31 mouse cellular contexts compared by ENCODE assay signal in the genomic region with DNA sequence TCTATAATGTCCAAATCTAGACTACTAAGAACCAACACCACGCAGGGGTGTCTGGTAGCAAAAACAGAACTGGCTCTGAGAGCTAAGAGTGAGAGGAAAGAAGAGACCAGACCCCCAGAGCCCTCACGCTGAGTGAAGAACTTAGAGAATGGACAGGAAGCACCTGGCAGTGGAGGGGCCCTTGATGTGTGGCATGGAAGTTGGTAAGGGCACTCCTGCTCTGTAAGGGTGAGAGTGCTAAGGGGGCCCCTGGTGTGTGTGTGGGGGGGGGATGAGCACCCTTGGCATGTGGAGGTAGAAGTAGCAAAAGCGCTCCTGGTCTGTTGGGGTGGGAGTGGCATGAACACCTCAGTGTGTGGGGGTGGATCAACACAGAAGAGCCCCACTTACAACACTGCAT. TPM values are rescaled to one million over a fixed set of nuclear protein-coding genes. Genes with fewer than 3 reads are reported as not detected.
DNase-seq lines count a peak whose midpoint lies in the region; ATAC-seq lines count a peak whose summit lies in the region.
"Had no signal": no experiment of that assay in that cellular context is flagged by ENCODE, and none has a peak within 500 bp of the region (broad histone marks: within the 10 kb centered on the region; RNA-seq: fewer than 3 reads in every experiment).

No protein-coding gene starts in this region.

- H3K4me3 ChIP-seq in midbrain, embryonic 11.5 days (ENCODE audit: low read depth, low read length) = no peak overlapping the region
- no peak overlapping the region for H3K4me3 ChIP-seq in midbrain, embryonic 14.5 days (replicated peaks; ENCODE audit: low read depth, low read length)
- no peak overlapping the region for H3K4me3 ChIP-seq in embryonic facial prominence, embryonic 10.5 days
- H3K4me3 ChIP-seq: embryonic facial prominence, embryonic 15.5 days; forebrain, embryonic 12.5 days; intestine, embryonic 15.5 days; layer of hippocampus, adult 2 months; liver, embryonic 13.5 days; myocyte; neural tube, embryonic 12.5 days had no signal

- 94% methylated on average over 3 of the region's 3 CpGs for WGBS in midbrain, embryonic 11.5 days
- WGBS in midbrain, embryonic 14.5 days = 93% methylated on average over 3 of the region's 3 CpGs
- whole genome bisulfite sequencing in embryonic facial prominence, embryonic 10.5 days = 84% methylated on average over 3 of the region's 3 CpGs

- no peaks in the 10 kb centered on the region for H3K36me3 ChIP-seq in midbrain, embryonic 11.5 days (ENCODE audit: control insufficient read depth, insufficient read depth, low read length)
- H3K36me3 ChIP-seq in midbrain, embryonic 14.5 days (ENCODE audit: control insufficient read depth, insufficient read depth, low read length) = no peaks in the 10 kb centered on the region
- H3K36me3 ChIP-seq in embryonic facial prominence, embryonic 10.5 days (replicated peaks) = no peaks in the 10 kb centered on the region
- H3K36me3 ChIP-seq: embryonic facial prominence, embryonic 15.5 days; forebrain, embryonic 12.5 days; intestine, embryonic 15.5 days; liver, embryonic 13.5 days; neural tube, embryonic 12.5 days had no signal

- H3K9ac ChIP-seq in midbrain, embryonic 11.5 days (ENCODE audit: low read length) = no peak overlapping the region
- H3K9ac ChIP-seq in midbrain, embryonic 14.5 days (replicated peaks; ENCODE audit: low read length) = no peak overlapping the region
- H3K9ac ChIP-seq: embryonic facial prominence, embryonic 15.5 days; forebrain, embryonic 12.5 days; forebrain, postnatal 0 days; intestine, embryonic 15.5 days; liver, embryonic 13.5 days; neural tube, embryonic 12.5 days had no signal

- no peaks in the 10 kb centered on the region for H3K27me3 ChIP-seq in midbrain, embryonic 11.5 days (ENCODE audit: control insufficient read depth, insufficient read depth, low read length)
- H3K27me3 ChIP-seq in midbrain, embryonic 14.5 days (ENCODE audit: control insufficient read depth, insufficient read depth, low read length) = no peaks in the 10 kb centered on the region
- H3K27me3 ChIP-seq in embryonic facial prominence, embryonic 10.5 days (replicated peaks; ENCODE audit: low read depth, poor library complexity, severe bottlenecking) = no peaks in the 10 kb centered on the region
- H3K27me3 ChIP-seq: CH12.LX; embryonic facial prominence, embryonic 15.5 days; forebrain, embryonic 12.5 days; intestine, embryonic 15.5 days; liver, embryonic 13.5 days; neural tube, embryonic 12.5 days had no signal

- no peaks in the 10 kb centered on the region for H3K4me1 ChIP-seq in midbrain, embryonic 11.5 days (ENCODE audit: control insufficient read depth, insufficient read depth, low read length)
- no peaks in the 10 kb centered on the region for H3K4me1 ChIP-seq in midbrain, embryonic 14.5 days (ENCODE audit: control insufficient read depth, insufficient read depth, low read length)
- H3K4me1 ChIP-seq in embryonic facial prominence, embryonic 10.5 days = peaks cover 9% of the 10 kb centered on the region
- H3K4me1 ChIP-seq: embryonic facial prominence, embryonic 15.5 days; intestine, embryonic 15.5 days; neural tube, embryonic 12.5 days had no signal

- no peak overlapping the region for H3K27ac ChIP-seq in midbrain, embryonic 11.5 days (ENCODE audit: low read depth, low read length)
- H3K27ac ChIP-seq in midbrain, embryonic 14.5 days (replicated peaks; ENCODE audit: low read depth, low read length) = no peak overlapping the region
- no peak overlapping the region for H3K27ac ChIP-seq in embryonic facial prominence, embryonic 10.5 days (replicated peaks)
- H3K27ac ChIP-seq: embryonic facial prominence, embryonic 15.5 days; forebrain, embryonic 12.5 days; hindbrain, postnatal 0 days; intestine, embryonic 15.5 days; layer of hippocampus, adult 2 months; liver, embryonic 13.5 days; macrophage; neural tube, embryonic 12.5 days had no signal

- ATAC-seq in midbrain, embryonic 11.5 days (ENCODE audit: low FRiP score) = no peak
- no peak for ATAC-seq in midbrain, embryonic 14.5 days (ENCODE audit: low FRiP score, low TSS enrichment)
- ATAC-seq in hematopoietic stem cell, adult 5-6 weeks (replicated peaks in 1 of 2; ENCODE audit: insufficient read depth in 1 of 2, low FRiP score in 2 of 2, low TSS enrichment in 1 of 2, low read depth in 1 of 2, poor library complexity in 2 of 2, severe bottlenecking in 2 of 2) = peak; percentile 83
- ATAC-seq: activated CD4-positive, CD25-positive, alpha-beta regulatory T cell, adult 4 months; forebrain, postnatal 0 days; hindbrain, postnatal 0 days had no signal

- H3K9me3 ChIP-seq in midbrain, embryonic 11.5 days (ENCODE audit: control insufficient read depth, low read length) = no peaks in the 10 kb centered on the region
- no peaks in the 10 kb centered on the region for H3K9me3 ChIP-seq in midbrain, embryonic 14.5 days (ENCODE audit: control insufficient read depth, low read length)
- no peaks in the 10 kb centered on the region for H3K9me3 ChIP-seq in embryonic facial prominence, embryonic 10.5 days
- H3K9me3 ChIP-seq: embryonic facial prominence, embryonic 15.5 days; forebrain, embryonic 12.5 days; intestine, embryonic 15.5 days; liver, embryonic 13.5 days; neural tube, embryonic 12.5 days had no signal

- H3K4me2 ChIP-seq in midbrain, embryonic 11.5 days = no peak overlapping the region
- H3K4me2 ChIP-seq in midbrain, embryonic 14.5 days (ENCODE audit: low read length) = no peak overlapping the region
- H3K4me2 ChIP-seq: embryonic facial prominence, embryonic 15.5 days; forebrain, embryonic 12.5 days; heart, embryonic 11.5 days; intestine, embryonic 15.5 days; liver, embryonic 13.5 days; neural tube, embryonic 12.5 days had no signal

- peak; percentile 59 for DNase-seq in midbrain, embryonic 11.5 days (ENCODE audit: low spot score, missing footprints)
- DNase-seq in midbrain, embryonic 14.5 days = no peak
- peak; percentile 77 for DNase-seq in thymus, postnatal 0 days (ENCODE audit: low spot score)
- peak; percentile 62 for DNase-seq in thymus, postnatal 4 days
- no peak for DNase-seq in left cerebral cortex, adult 9 months (ENCODE audit: low spot score in 2 of 2)
- no peak for DNase-seq in embryonic facial prominence, embryonic 10.5 days (ENCODE audit: low spot score)
- DNase-seq: adrenal gland, adult 2 months; cerebellum, adult 11 months; cerebellum, adult 9-11 months; forebrain, postnatal 0 days; heart, postnatal 14 days; kidney, adult 2 months; kidney, postnatal 36 days; left cerebral cortex, postnatal 4 days; liver, embryonic 13.5 days; lung, adult 2 months; lung, postnatal 10 days; right cerebral cortex, adult 18-20 months; spleen, adult 18-20 months had no signal

RNA-seq across cellular contexts. Expression of a gene that starts 9.2 kb away (rescaled TPM):
- polyA plus RNA-seq in midbrain, embryonic 11.5 days (2014; fragmentation: Nextera tagmentation; extraction: Ambion mirVana) = 0.20 and 0.46 TPM in 2 replicates
- polyA plus RNA-seq in midbrain, embryonic 14.5 days (2014; fragmentation: Nextera tagmentation; extraction: Ambion mirVana) = 2.6 and 3.0 TPM in 2 replicates
- 2.1 and 7.3 TPM in 2 replicates for total RNA-seq in hematopoietic stem cell, adult 5-6 weeks (2017)
- 1.7 and 2.8 TPM in 2 replicates for polyA plus RNA-seq in thymus, postnatal 0 days (2015; fragmentation: Nextera tagmentation; extraction: Ambion mirVana)
- polyA plus RNA-seq in embryonic facial prominence, embryonic 10.5 days (2016; fragmentation: Nextera tagmentation; extraction: Ambion mirVana) = 0.50 and 0.59 TPM in 2 replicates
- polyA plus RNA-seq: myocyte had no signal

RNA-seq across cellular contexts. Expression of a gene that starts 43.8 kb away (rescaled TPM):
- polyA plus RNA-seq in midbrain, embryonic 11.5 days (2014; fragmentation: Nextera tagmentation; extraction: Ambion mirVana) = 39.4 and 39.9 TPM in 2 replicates
- 19.5 and 28.9 TPM in 2 replicates for polyA plus RNA-seq in midbrain, embryonic 14.5 days (2014; fragmentation: Nextera tagmentation; extraction: Ambion mirVana)
- total RNA-seq in hematopoietic stem cell, adult 5-6 weeks (2017) = 46.3 and 90.1 TPM in 2 replicates
- polyA plus RNA-seq in thymus, postnatal 0 days (2015; fragmentation: Nextera tagmentation; extraction: Ambion mirVana) = 15.3 and 16.0 TPM in 2 replicates
- 36.0 and 37.4 TPM in 2 replicates for polyA plus RNA-seq in embryonic facial prominence, embryonic 10.5 days (2016; fragmentation: Nextera tagmentation; extraction: Ambion mirVana)

Comparison
In these comparisons a context has a peak if more than half of its experiments do, and no peak if none do; other contexts are left out.
1. DNase-seq: peak in midbrain, embryonic 11.5 days (single experiment), thymus, postnatal 0 days (single experiment) and thymus, postnatal 4 days (single experiment); none in midbrain, embryonic 14.5 days (single experiment), left cerebral cortex, adult 9 months (0 of 2) and embryonic facial prominence, embryonic 10.5 days (single experiment).
2. ATAC-seq: peak in hematopoietic stem cell, adult 5-6 weeks (2 of 2); none in midbrain, embryonic 11.5 days (single experiment) and midbrain, embryonic 14.5 days (single experiment).